Mouse (Mus musculus) brain, adult 2 months (tissue): ENCODE data around the gene Kcnk12.

Source experiments
- DNase-seq: peaks from one replicate; pipeline ENCODE4 v3.0.0; 2011; ENCODE audit warnings: low read depth, low spot score

Gene Kcnk12

DNA sequence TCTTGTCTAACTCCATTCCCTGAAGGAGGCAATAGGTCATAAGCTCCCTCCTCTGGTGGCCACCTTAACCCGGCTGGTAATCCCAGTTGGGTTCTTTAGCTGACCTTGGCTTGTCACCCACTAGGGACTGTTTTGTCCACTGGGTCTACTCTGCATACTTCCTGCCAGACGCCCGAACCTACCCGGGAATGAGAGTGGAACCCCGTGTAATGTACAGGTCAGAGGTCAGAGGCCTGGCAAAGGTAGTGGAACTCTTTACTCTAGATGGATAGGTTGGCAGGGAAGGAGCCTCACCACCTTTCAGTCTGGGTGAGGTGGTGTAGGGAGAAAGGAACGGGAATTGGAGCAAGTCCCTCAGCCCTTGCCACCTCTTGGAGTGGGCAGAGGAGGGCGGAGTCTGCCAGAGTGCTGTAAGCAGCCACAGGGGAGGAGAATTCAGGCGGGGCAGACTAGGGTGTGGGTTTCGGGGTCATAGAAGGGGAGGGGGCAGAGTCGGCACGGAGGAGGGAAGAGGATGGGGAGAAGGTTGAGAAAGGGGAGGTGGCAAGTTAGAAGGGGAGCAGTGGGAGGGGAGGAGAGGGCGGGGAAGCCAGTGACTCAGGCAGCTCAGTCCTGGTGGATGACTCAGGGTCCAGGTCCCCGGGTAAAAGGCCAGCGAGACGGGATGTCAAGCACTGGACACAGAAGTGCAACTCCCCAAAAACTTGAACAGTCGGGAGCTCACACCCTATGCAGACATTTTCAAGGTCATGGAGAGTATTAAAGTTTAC lies 98.6 kb downstream of the Kcnk12 start:
- DNase-seq, result no peak

DNA sequence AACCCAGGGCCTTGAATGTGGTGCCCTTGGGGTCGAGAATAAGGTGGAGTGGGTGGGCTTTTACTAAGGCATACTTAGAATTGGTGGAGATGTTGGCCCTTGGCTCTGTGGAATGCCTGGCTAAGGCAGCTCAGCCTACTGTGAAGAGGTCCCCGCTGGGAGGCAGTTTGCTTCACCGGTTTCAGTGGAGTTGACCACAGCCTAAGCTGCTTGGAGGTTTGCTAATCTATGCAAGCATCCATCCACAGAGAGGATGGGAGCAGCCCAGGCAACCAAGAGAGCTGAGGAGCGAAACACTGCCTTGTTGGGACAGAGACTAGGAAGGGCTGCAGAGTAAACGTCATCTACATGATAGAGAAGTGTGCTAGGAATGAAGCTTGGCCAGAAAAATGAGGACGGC lies 101.0 kb downstream of the Kcnk12 start:
- DNase-seq, result no peak

DNA sequence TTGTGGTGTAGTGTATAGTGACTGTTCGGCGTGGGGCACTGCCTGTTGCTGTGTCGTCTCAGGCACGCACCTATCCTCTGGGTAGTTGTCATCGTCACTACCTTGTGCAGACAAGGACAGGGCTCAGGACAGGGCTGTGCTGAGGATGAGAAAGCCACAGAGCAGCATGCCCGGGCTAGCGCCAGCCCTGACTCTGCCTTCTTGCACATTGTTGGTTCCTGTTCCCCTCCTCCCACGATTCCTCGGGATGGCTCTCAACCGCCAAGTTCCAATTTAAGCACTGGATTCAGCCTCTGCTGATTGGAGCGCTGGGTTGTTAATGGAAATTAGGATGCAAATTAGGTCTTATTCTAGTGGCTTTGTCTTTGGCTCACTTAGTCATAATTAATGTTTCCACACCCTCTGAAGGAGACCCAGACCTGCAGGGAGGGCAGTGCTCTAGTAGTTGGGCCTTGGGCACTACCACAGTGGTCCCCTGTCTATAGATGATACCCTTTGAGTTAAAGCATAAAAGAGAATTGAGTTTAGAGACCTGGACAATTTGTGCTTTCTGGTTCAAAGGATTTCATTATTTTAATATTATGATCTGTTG lies 101.8 kb downstream of the Kcnk12 start:
- peak; percentile 61 for DNase-seq
